Mouse (Mus musculus) gastrocnemius, postnatal 36 days (tissue): ENCODE measurements around the gene Abhd16a. TPM values are rescaled to one million over a fixed set of nuclear protein-coding genes. Genes with fewer than 3 reads are reported as not detected.

Source experiments
- DNase-seq, 2 experiments: peaks; one replicate each; pipeline ENCODE4 v3.0.0; 2022
- intact Hi-C: fragments of 180-260 bp; cut with DNase I; formaldehyde crosslinking; loops from one replicate; pipeline ENCODE4 v1.15.1; 2025
- long read RNA-seq, 2 experiments: library from polyadenylated mRNA; stranded (forward); transcript quantifications; one replicate each; pipeline ENCODE4 v2.0.0; 2021
- total RNA-seq, 2 experiments: library from RNA; stranded (reverse); gene quantifications; 2 replicates each; pipeline ENCODE4 v1.2.3; 2021

Gene Abhd16a
- 10 to 100 TPM; 67.7 to 73.9 TPM for total RNA-seq
- long read RNA-seq, experiment 1, transcript Abhd16a-201 (20 exons, 1,945 nt), result major isoform, 73 of 126 reads
- long read RNA-seq, experiment 1, partial matches to known transcripts, result 46 of 126 reads
- long read RNA-seq, experiment 1, other reads (novel, unspliced or antisense), result 7 of 126 reads
- long read RNA-seq, experiment 2, transcript Abhd16a-201 (20 exons, 1,945 nt), result major isoform, 86 of 156 reads
- long read RNA-seq, experiment 2, partial matches to known transcripts, result 65 of 156 reads
- long read RNA-seq, experiment 2, other reads (novel, unspliced or antisense), result 5 of 156 reads

GRCm38 (mm10) chr17:35088825-35089644 lies at the start of gene Abhd16a:
Abhd16a (plus strand) TSS chr17:35089263.
- DNase-seq, result peak; percentile 91 to 94
- intact Hi-C loops, result loop anchor here (5.0 kb wide), 1 partner anchor 67 kb away; no protein-coding TSS in a partner anchor

GRCm38 (mm10) chr17:35043794-35044193 lies 45.3 kb upstream of the Abhd16a start:
- intact Hi-C loops, result no loop called here
- no peak for DNase-seq

DNA sequence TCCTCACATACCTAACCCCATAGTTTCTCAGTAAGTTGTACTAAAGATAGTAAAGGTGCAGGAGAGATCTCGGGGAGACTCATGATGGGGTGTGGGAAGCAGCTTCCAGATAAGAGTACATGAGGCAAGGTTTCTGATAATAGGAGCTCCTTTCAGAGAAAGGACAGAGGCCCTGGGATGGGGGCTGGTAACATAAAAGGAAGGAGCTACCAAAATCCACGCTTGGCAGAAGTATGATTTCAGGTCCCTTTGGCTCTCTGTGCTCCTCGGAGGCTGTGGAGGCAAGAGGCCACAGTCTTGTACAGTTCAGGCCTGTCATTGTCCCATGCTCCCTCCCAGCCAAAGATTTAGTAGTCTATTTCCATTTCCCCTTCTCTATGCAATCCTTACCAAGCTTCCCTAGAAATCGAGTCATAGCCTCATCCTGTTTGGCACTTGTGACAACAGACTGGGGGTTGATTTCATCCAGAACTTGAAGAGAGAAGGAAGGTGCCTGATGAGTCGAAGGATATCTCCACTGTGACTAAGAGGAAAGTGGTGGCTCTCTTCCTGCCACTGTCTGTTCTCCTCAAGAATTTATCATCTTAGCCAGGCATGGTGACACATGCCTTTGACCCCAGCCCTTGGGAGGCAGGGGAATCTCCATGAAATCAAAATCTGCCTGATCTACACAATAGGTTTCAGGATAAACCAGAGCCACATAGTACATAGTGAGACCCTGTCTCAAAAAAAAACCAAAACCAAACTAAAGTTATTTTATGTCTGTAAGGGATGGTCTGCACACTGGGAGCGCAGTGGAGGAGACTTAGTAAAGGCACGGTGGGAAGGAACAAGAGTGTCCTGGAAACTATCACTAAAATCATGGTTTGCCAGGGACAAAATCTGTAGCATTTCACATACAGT lies 43.9 kb upstream of the Abhd16a start:
- intact Hi-C loops, result no loop called here
- DNase-seq, result no peak

- intact Hi-C loops, result no loop called here
- no peak for DNase-seq
Measured at GRCm38 (mm10) chr17:35045807-35046680, 43.0 kb upstream of the Abhd16a start.

- DNase-seq, result peak; percentile 96 to 97
- intact Hi-C loops, result no loop called here
Measured at GRCm38 (mm10) chr17:35046681-35047455, 42.2 kb upstream of the Abhd16a start, which contains the start of gene Msh5. Msh5 (minus strand) TSS chr17:35046745.

GRCm38 (mm10) chr17:35047688-35048087 lies 41.4 kb upstream of the Abhd16a start:
- intact Hi-C loops, result no loop called here
- DNase-seq, result no peak

GRCm38 (mm10) chr17:35048149-35048931 lies 40.7 kb upstream of the Abhd16a start:
- no peak for DNase-seq
- intact Hi-C loops, result no loop called here

DNA sequence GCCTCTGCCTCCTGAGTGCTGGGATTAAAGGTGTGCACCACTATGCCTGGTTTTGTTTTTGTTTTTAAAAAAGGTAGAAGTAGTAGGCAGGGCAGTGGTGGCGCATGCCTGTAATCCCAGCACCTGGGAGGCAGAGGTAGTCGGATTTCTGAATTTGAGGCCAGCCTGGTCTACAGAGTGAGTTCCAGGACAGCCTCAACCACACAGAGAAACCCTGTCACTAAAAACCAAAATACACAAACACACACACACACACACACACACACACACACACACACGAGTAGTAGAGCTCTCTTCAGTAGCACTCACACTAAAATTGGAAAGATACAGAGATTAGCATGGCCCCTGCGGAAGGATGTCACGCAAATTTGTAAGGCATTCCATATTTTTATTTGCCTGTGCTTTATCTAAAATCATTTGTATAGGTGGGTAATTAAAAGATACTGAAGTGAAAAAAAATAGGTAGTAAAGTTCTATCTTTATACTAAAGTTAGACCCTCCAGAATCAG lies 40.1 kb upstream of the Abhd16a start:
- DNase-seq, result no peak
- intact Hi-C loops, result no loop called here

GRCm38 (mm10) chr17:35049561-35050016 lies 39.5 kb upstream of the Abhd16a start, which contains the start of gene Clic1:
Clic1 (plus strand) TSS chr17:35049966.
- DNase-seq, result peak in 1 of 2 experiments; percentile 51
- intact Hi-C loops, result no loop called here

- intact Hi-C loops, result no loop called here
- peak; percentile 69 to 71 for DNase-seq
Measured at GRCm38 (mm10) chr17:35050126-35050750, 38.8 kb upstream of the Abhd16a start.

GRCm38 (mm10) chr17:35051156-35052086 lies 37.6 kb upstream of the Abhd16a start:
- peak; percentile 49 to 54 for DNase-seq
- intact Hi-C loops, result no loop called here

GRCm38 (mm10) chr17:35052271-35052798 lies 36.7 kb upstream of the Abhd16a start:
- intact Hi-C loops, result no loop called here

DNA sequence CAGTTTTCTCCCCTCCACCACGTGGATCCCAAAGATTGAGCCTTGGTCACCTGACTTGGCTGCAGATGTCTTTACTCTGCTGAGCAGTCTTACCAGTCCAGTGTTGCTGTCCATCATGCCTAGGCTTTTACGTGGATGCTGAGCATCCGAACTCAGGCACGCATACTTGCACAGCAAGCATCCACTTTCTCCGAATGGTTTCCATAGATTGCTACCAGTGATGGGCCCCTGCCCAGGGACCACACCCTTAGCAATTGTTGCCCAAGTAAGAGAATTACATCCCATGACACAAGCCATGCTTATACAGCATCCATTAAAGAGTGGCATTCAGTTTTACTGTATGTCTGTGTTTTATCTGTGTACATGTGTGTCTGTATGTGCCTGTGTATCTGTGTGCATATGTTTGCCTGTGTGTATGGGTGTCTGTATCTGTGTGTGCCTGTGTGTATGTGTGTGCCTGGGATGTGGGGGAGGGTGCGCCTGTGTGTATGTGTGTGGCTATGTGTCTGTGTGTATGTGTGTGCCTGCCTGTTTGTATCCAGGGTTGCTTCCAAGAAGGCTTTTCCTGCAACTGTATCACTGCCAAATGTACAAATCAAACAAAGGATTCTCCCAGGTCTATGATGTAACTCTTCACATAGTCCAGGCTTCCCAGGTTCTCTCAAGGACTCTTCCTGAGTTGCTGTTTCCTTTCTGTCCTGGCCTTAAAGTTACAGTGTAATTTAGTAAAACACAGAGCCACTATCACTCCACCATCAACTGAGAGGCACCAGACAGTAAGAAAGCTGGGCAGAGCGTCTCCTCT lies 33.2 kb upstream of the Abhd16a start:
- intact Hi-C loops, result no loop called here
- no peak for DNase-seq

More at GRCm38 (mm10) chr17:35052271-35052798, 36.7 kb upstream of the Abhd16a start:
- DNase-seq, result no peak

GRCm38 (mm10) chr17:35057090-35057489 lies 32.0 kb upstream of the Abhd16a start:
- intact Hi-C loops, result no loop called here
- no peak for DNase-seq

- no peak for DNase-seq
- intact Hi-C loops, result loop anchor here (2.0 kb wide), 1 partner anchor 36 kb away; no protein-coding TSS in a partner anchor
Measured at GRCm38 (mm10) chr17:35058316-35058715, 30.7 kb upstream of the Abhd16a start.
